Mouse (Mus musculus): ENCODE data around the gene Tmem63a.

- TF ChIP-seq POLR2A (IDR thresholded peaks at IDR 0.05; ENCODE audit: insufficient read length, low read depth) (no peak), E2F4 (IDR thresholded peaks at IDR 0.05; ENCODE audit: insufficient read depth) (no peak), MYOG (IDR thresholded peaks at IDR 0.05; ENCODE audit: control insufficient read depth in 1 of 3, insufficient read depth in 1 of 3, insufficient read length in 2 of 3, low read depth in 2 of 3) (no peak), MAX (IDR thresholded peaks at IDR 0.05; ENCODE audit: low read depth) (no peak), SRF (IDR thresholded peaks at IDR 0.05; ENCODE audit: control insufficient read depth, insufficient read length, low read depth) (no peak)
Observed at GRCm38 (mm10) chr1:181021488-181021865, 79.3 kb downstream of the Tmem63a start.

Data from myocyte (in vitro differentiated cells).